Mouse (Mus musculus): ENCODE measurements at regions not wholly inside any gene's neighbourhood (a gene's known extent, or its start where the extent isn't known, plus 50 kb on each side); places are given as distances from the start of the nearest gene placed in this dataset.

DNA sequence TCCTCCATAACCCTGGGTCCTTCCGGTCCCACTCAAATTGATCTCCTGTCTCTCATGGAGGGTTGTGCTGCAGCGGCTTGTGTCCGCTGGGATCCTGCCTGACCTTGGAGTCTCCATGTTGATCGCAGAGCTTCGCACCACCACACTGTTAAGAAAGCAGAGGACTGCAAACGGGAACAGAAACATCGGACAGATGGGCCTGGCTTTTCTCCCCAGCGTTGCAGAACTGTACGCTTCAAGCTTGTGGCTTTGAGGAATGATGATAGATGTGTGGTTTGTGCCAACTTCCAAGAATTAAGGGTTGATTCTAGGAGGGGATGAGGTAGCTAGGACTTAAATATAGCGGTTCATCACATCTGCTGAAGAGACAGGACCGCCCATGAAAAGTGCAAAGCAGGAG lies 65.6 kb upstream of the Enpp6 start:
- WGBS, result 46% methylated on average over 11 of the region's 11 CpGs

DNA sequence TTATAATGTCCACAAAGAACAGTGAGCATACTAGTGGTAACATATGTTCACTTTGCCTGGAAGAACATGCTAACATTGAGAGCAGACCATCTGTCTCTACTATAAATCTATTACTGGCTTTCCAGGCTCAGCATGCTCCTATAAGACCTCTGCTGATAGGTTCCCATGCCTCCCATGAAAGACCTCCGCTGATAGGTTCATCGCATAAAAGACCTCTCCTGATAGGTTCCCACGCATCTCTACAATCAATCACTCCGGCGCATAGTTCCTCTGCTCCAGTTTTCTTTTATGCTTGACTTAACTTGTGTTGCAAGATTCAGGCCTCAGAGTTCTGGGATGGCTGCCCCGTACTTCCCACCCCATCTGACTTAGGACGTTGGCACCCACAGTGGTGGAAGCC lies 65.1 kb upstream of the Enpp6 start:
- no peaks in the 10 kb centered on the region for H3K36me3 ChIP-seq (ENCODE audit: control insufficient read depth, insufficient read depth, low read length)
- no peaks in the 10 kb centered on the region for H3K27me3 ChIP-seq (ENCODE audit: control insufficient read depth, insufficient read depth, low read length)
- WGBS, result 82% methylated on average over 7 of the region's 7 CpGs
- H3K4me1 ChIP-seq (ENCODE audit: control insufficient read depth, insufficient read depth, insufficient read length), result peaks cover 26% of the 10 kb centered on the region; the same call in 1 of the 2 replicates
- H3K27ac ChIP-seq (ENCODE audit: insufficient read depth, low read length), result no peak overlapping the region
- TF ChIP-seq CTCF (IDR thresholded peaks at IDR 0.05; ENCODE audit: extremely low read depth, insufficient read depth, insufficient read length, insufficient replicate concordance) (no peak), POLR2A (IDR thresholded peaks at IDR 0.05; ENCODE audit: low read depth, low read length) (no peak)
- DNase-seq (ENCODE audit: low read depth in 1 of 2, low spot score in 2 of 2), result no peak
- H3K4me3 ChIP-seq (ENCODE audit: extremely low read depth, insufficient read depth, insufficient read length), result no peak overlapping the region

More for the DNA sequence above, 65.6 kb upstream of the Enpp6 start:
- DNase-seq (ENCODE audit: low read depth in 1 of 2, low spot score in 2 of 2), result no peak
- Histone ChIP-seq H3K27me3 (ENCODE audit: control insufficient read depth, insufficient read depth, low read length) (no peaks in the 10 kb centered on the region), H3K4me3 (ENCODE audit: extremely low read depth, insufficient read depth, insufficient read length) (no peak overlapping the region), H3K36me3 (ENCODE audit: control insufficient read depth, insufficient read depth, low read length) (no peaks in the 10 kb centered on the region), H3K27ac (ENCODE audit: insufficient read depth, low read length) (no peak overlapping the region), H3K4me1 (ENCODE audit: control insufficient read depth, insufficient read depth, insufficient read length) (peaks cover 26% of the 10 kb centered on the region; the same call in 1 of the 2 replicates)
- TF ChIP-seq POLR2A (IDR thresholded peaks at IDR 0.05; ENCODE audit: low read depth, low read length), result no peak
- no peak for TF ChIP-seq CTCF (IDR thresholded peaks at IDR 0.05; ENCODE audit: extremely low read depth, insufficient read depth, insufficient read length, insufficient replicate concordance)

DNA sequence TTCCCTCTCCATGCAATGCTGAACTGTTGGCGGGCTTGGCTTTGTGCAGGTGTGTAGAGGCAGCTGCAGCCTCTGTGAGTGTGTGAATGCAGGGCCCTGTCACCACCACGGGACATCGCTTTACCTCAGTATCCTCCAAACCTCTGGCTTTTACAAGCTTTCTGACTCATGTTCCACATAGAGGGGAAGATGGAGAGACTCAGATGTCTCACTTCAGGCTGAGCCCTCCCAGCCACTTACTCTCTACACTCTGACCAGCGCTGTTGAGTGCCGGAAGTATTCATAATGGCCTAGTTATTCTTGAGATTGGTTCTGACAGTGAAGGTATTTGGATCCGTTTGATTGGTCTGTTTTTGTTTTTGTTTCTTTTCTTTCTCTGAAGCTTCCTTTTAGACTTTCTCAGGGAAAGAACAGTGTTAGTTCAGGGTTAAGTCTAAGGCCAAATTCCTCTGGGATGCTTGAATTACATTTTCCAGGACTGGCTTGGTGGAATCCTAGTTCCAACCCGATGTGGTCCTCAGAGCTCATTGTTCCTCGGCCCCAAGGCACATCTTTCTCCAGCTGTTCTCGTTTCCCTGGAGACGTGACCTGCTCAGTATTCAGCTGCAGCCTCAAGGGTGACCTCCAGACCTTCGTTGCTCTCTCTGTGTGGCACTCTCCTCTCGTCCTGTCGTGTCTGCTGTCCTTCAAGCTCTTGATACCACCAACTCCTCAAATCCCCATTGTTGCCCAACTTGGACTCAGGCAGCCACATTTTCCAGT lies 61.7 kb upstream of the Enpp6 start:
- Histone ChIP-seq H3K27ac (ENCODE audit: insufficient read depth, low read length) (no peak overlapping the region), H3K4me1 (ENCODE audit: control insufficient read depth, insufficient read depth, insufficient read length) (peaks cover 29% of the 10 kb centered on the region), H3K4me3 (ENCODE audit: extremely low read depth, insufficient read depth, insufficient read length) (no peak overlapping the region), H3K36me3 (ENCODE audit: control insufficient read depth, insufficient read depth, low read length) (no peaks in the 10 kb centered on the region), H3K27me3 (ENCODE audit: control insufficient read depth, insufficient read depth, low read length) (no peaks in the 10 kb centered on the region)
- 80% methylated on average over 13 of the region's 13 CpGs for WGBS
- DNase-seq (ENCODE audit: low read depth in 1 of 2, low spot score in 2 of 2), result no peak
- TF ChIP-seq CTCF (IDR thresholded peaks at IDR 0.05; ENCODE audit: extremely low read depth, insufficient read depth, insufficient read length, insufficient replicate concordance), result no peak
- no peak for TF ChIP-seq POLR2A (IDR thresholded peaks at IDR 0.05; ENCODE audit: low read depth, low read length)

DNA sequence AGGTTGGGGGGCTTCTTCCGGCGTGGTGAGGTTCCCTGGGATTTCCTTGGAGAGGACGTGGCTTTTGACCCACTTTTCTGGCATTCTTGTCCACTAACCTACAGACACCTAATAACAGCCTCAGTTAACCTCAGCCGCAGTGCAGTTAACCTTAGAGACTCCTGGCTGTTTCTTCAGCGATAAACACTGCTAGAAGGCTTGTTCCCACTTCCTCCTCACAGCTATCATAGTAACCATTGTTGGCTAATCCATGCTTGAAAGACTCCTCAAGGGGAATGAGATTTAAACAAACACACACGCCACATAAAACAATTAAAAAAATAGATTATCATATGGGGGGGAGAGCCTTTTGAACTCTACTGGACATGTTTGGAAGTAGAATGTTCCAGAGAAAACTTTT lies 58.0 kb upstream of the Enpp6 start:
- no peaks in the 10 kb centered on the region for H3K27me3 ChIP-seq (ENCODE audit: control insufficient read depth, insufficient read depth, low read length)
- peaks cover 24% of the 10 kb centered on the region for H3K4me1 ChIP-seq (ENCODE audit: control insufficient read depth, insufficient read depth, insufficient read length)
- TF ChIP-seq CTCF (IDR thresholded peaks at IDR 0.05; ENCODE audit: extremely low read depth, insufficient read depth, insufficient read length, insufficient replicate concordance) (no peak), POLR2A (IDR thresholded peaks at IDR 0.05; ENCODE audit: low read depth, low read length) (no peak)
- no peak for DNase-seq (ENCODE audit: low read depth in 1 of 2, low spot score in 2 of 2)
- H3K4me3 ChIP-seq (ENCODE audit: extremely low read depth, insufficient read depth, insufficient read length), result no peak overlapping the region
- no peaks in the 10 kb centered on the region for H3K36me3 ChIP-seq (ENCODE audit: control insufficient read depth, insufficient read depth, low read length)
- 30% methylated on average over 6 of the region's 6 CpGs for WGBS
- no peak overlapping the region for H3K27ac ChIP-seq (ENCODE audit: insufficient read depth, low read length)

DNA sequence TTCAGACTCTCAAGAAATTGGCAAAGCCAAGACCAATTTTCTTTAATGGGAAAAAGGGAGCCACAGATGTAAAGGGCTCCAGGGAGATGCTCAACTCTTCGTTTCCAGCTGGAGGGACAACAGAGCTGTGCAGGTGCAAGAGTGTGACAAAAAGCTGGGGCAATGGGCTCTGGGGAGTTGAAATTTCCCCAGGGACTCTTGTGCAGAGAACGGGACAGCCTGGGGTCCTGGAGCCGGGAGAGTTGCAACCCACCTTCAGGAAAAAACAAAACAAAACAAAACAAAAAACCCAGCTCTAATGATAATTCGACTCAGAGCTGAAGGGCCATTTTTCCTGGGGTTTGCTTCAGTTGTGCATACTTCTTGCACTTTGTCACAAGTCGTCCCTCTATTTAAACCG lies 57.0 kb upstream of the Enpp6 start:
- Histone ChIP-seq H3K27me3 (ENCODE audit: control insufficient read depth, insufficient read depth, low read length) (no peaks in the 10 kb centered on the region), H3K36me3 (ENCODE audit: control insufficient read depth, insufficient read depth, low read length) (no peaks in the 10 kb centered on the region), H3K27ac (ENCODE audit: insufficient read depth, low read length) (no peak overlapping the region), H3K4me3 (ENCODE audit: extremely low read depth, insufficient read depth, insufficient read length) (no peak overlapping the region), H3K4me1 (ENCODE audit: control insufficient read depth, insufficient read depth, insufficient read length) (peaks cover 28% of the 10 kb centered on the region)
- TF ChIP-seq POLR2A (IDR thresholded peaks at IDR 0.05; ENCODE audit: low read depth, low read length) (no peak), CTCF (IDR thresholded peaks at IDR 0.05; ENCODE audit: extremely low read depth, insufficient read depth, insufficient read length, insufficient replicate concordance) (no peak)
- 52% methylated on average over 6 of the region's 6 CpGs for WGBS
- no peak for DNase-seq (ENCODE audit: low read depth in 1 of 2, low spot score in 2 of 2)

DNA sequence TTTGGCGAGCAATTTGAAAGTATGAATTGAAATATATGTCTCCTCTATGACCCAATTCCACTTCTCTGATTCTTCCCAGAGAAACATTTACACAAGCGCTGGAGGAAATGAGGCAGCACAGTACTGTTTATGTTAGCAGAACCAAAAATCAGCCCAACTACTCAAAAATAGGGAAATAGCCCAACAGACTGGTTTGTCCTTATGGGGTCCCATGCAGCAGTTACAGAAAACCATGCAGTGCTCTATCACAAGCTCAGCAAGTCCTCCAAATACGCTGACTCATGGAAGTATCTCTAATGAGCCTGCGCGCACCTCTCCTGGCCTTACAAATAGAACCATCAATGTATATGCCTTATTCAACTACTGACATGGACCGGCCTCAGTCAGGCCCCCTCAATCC lies 55.4 kb upstream of the Enpp6 start:
- peaks cover 30% of the 10 kb centered on the region for H3K4me1 ChIP-seq (ENCODE audit: control insufficient read depth, insufficient read depth, insufficient read length)
- WGBS, result 86% methylated on average over 6 of the region's 6 CpGs
- TF ChIP-seq POLR2A (IDR thresholded peaks at IDR 0.05; ENCODE audit: low read depth, low read length) (no peak), CTCF (IDR thresholded peaks at IDR 0.05; ENCODE audit: extremely low read depth, insufficient read depth, insufficient read length, insufficient replicate concordance) (no peak)
- DNase-seq (ENCODE audit: low read depth in 1 of 2, low spot score in 2 of 2), result no peak
- no peak overlapping the region for H3K4me3 ChIP-seq (ENCODE audit: extremely low read depth, insufficient read depth, insufficient read length)
- H3K27me3 ChIP-seq (ENCODE audit: control insufficient read depth, insufficient read depth, low read length), result no peaks in the 10 kb centered on the region
- H3K27ac ChIP-seq (ENCODE audit: insufficient read depth, low read length), result peak overlapping the region; percentile 42; the same call in 1 of the 2 replicates
- H3K36me3 ChIP-seq (ENCODE audit: control insufficient read depth, insufficient read depth, low read length), result no peaks in the 10 kb centered on the region

DNA sequence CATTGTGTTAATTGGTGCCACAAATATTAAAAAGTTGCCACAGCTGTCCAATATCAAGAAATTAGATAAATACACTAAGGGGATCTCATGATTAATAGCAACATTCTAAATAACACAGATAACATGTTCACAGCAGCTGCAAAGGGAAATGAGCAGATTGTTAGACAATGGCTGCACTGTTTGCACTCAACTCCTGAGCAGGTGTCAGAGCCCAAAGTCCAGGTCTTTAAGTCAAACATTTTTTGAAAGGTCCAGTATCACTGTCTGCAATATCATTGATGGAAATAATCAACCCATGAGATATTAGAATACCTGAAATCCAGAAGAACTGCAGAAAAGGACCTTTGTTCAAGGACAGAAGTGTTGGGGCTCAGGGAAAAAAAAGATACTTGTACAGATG lies 53.4 kb upstream of the Enpp6 start:
- Histone ChIP-seq H3K36me3 (ENCODE audit: control insufficient read depth, insufficient read depth, low read length) (no peaks in the 10 kb centered on the region), H3K4me3 (ENCODE audit: extremely low read depth, insufficient read depth, insufficient read length) (no peak overlapping the region), H3K4me1 (ENCODE audit: control insufficient read depth, insufficient read depth, insufficient read length) (peaks cover 33% of the 10 kb centered on the region), H3K27ac (ENCODE audit: insufficient read depth, low read length) (no peak overlapping the region; the same call in 1 of the 2 replicates), H3K27me3 (ENCODE audit: control insufficient read depth, insufficient read depth, low read length) (no peaks in the 10 kb centered on the region)
- DNase-seq (ENCODE audit: low read depth in 1 of 2, low spot score in 2 of 2), result no peak
- TF ChIP-seq CTCF (IDR thresholded peaks at IDR 0.05; ENCODE audit: extremely low read depth, insufficient read depth, insufficient read length, insufficient replicate concordance) (no peak), POLR2A (IDR thresholded peaks at IDR 0.05; ENCODE audit: low read depth, low read length) (no peak)

Measured in spleen, adult 2 months (tissue).